Mouse (Mus musculus): ENCODE measurements at regions not wholly inside any gene's neighbourhood (a gene's known extent, or its start where the extent isn't known, plus 50 kb on each side); places are given as distances from the start of the nearest gene placed in this dataset.

GRCm38 (mm10) chr12:17113465-17114177, 63.1 kb downstream of the Kcnf1 start:
- DNase-seq = no peak

GRCm38 (mm10) chr12:17112781-17113464, 63.8 kb downstream of the Kcnf1 start:
- DNase-seq = no peak

- no peak for DNase-seq
Measured at GRCm38 (mm10) chr12:17106220-17106619, 70.5 kb downstream of the Kcnf1 start.

- DNase-seq = no peak
Measured at GRCm38 (mm10) chr12:17105057-17105712, 71.5 kb downstream of the Kcnf1 start.

- DNase-seq = no peak
Measured at GRCm38 (mm10) chr12:17101842-17102241, 74.8 kb downstream of the Kcnf1 start.

GRCm38 (mm10) chr12:17097800-17098271, 78.9 kb downstream of the Kcnf1 start:
- no peak for DNase-seq

GRCm38 (mm10) chr12:17094758-17095157, 81.9 kb downstream of the Kcnf1 start:
- DNase-seq = no peak

- no peak for DNase-seq
Measured at GRCm38 (mm10) chr12:17093772-17094171, 82.2 kb upstream of the 2410004P03Rik start.

- DNase-seq = no peak
Measured at GRCm38 (mm10) chr12:17091058-17091457, 79.5 kb upstream of the 2410004P03Rik start.

GRCm38 (mm10) chr12:17089710-17090339, 78.3 kb upstream of the 2410004P03Rik start:
- DNase-seq = no peak

- DNase-seq = no peak
Measured at GRCm38 (mm10) chr12:17087388-17087787, 75.9 kb upstream of the 2410004P03Rik start.

GRCm38 (mm10) chr12:17085209-17085574, 73.7 kb upstream of the 2410004P03Rik start:
- DNase-seq = peak; percentile 17

- no peak for DNase-seq
Measured at GRCm38 (mm10) chr12:17084499-17085208, 73.1 kb upstream of the 2410004P03Rik start.

- no peak for DNase-seq
Measured at GRCm38 (mm10) chr12:17071691-17072454, 60.3 kb upstream of the 2410004P03Rik start.

- no peak for DNase-seq
Measured at GRCm38 (mm10) chr12:17069808-17070207, 58.3 kb upstream of the 2410004P03Rik start.

GRCm38 (mm10) chr12:17069161-17069560, 57.6 kb upstream of the 2410004P03Rik start:
- DNase-seq = no peak

GRCm38 (mm10) chr12:17063920-17064319, 52.4 kb upstream of the 2410004P03Rik start:
- no peak for DNase-seq
